Mouse (Mus musculus): ENCODE measurements at regions not wholly inside any gene's neighbourhood (a gene's known extent, or its start where the extent isn't known, plus 50 kb on each side); places are given as distances from the start of the nearest gene placed in this dataset.

- H3K27me3 ChIP-seq (ENCODE audit: control insufficient read depth in 1 of 2, insufficient read depth in 2 of 2, low read length in 2 of 2) = no peaks in the 10 kb centered on the region
- H3K4me1 ChIP-seq (ENCODE audit: control insufficient read depth in 1 of 2, insufficient read depth in 2 of 2, low read length in 2 of 2) = no peaks in the 10 kb centered on the region
- H3K27ac ChIP-seq (ENCODE audit: control insufficient read depth, low read depth, low read length) = no peak overlapping the region
- H3K9ac ChIP-seq (ENCODE audit: control insufficient read depth, low read depth, low read length, poor library complexity, severe bottlenecking) = no peak overlapping the region
- no peak for TF ChIP-seq BHLHE40 (IDR thresholded peaks at IDR 0.05; ENCODE audit: borderline replicate concordance, low read depth, low read length)
- H3K79me2 ChIP-seq (ENCODE audit: control insufficient read depth, insufficient read depth, low read length, poor library complexity) = no peaks in the 10 kb centered on the region
- H3K4me3 ChIP-seq (ENCODE audit: control insufficient read depth in 1 of 2, insufficient read depth in 1 of 2, low read depth in 2 of 2, low read length in 2 of 2) = no peak overlapping the region
- DNase-seq (ENCODE audit: low read depth, low spot score) = no peak
- H3K9me3 ChIP-seq (replicated peaks; ENCODE audit: insufficient read depth, low read length) = no peaks in the 10 kb centered on the region
- H3K36me3 ChIP-seq (ENCODE audit: control insufficient read depth in 1 of 2, insufficient read depth in 2 of 2, low read length in 2 of 2) = no peaks in the 10 kb centered on the region
These were observed 626.5 kb downstream of the Gsdmc2 start for GRCm38 (mm10) chr15:63218393-63219060.

GRCm38 (mm10) chr15:63205150-63205549 lies 639.8 kb downstream of the Gsdmc2 start:
- no peak overlapping the region for H3K9ac ChIP-seq (ENCODE audit: control insufficient read depth, low read depth, low read length, poor library complexity, severe bottlenecking)
- DNase-seq (ENCODE audit: low read depth, low spot score) = no peak
- H3K4me3 ChIP-seq (ENCODE audit: control insufficient read depth in 1 of 2, insufficient read depth in 1 of 2, low read depth in 2 of 2, low read length in 2 of 2) = no peak overlapping the region
- no peaks in the 10 kb centered on the region for H3K79me2 ChIP-seq (ENCODE audit: control insufficient read depth, insufficient read depth, low read length, poor library complexity)
- no peaks in the 10 kb centered on the region for H3K4me1 ChIP-seq (ENCODE audit: control insufficient read depth in 1 of 2, insufficient read depth in 2 of 2, low read length in 2 of 2)
- TF ChIP-seq ZNF384 (IDR thresholded peaks at IDR 0.05; ENCODE audit: low read depth, low read length) (no peak), CHD2 (IDR thresholded peaks at IDR 0.05; ENCODE audit: low read length) (no peak), POLR2A (IDR thresholded peaks at IDR 0.05; ENCODE audit: control insufficient read depth in 1 of 2, insufficient read depth in 1 of 2, low read depth in 1 of 2, low read length in 2 of 2, poor library complexity in 1 of 2) (no peak), TBP (IDR thresholded peaks at IDR 0.05; ENCODE audit: low read depth, low read length) (no peak), MEF2A (IDR thresholded peaks at IDR 0.05; ENCODE audit: extremely low read depth, insufficient replicate concordance, low read depth, low read length, poor library complexity, severe bottlenecking) (no peak), EP300 (IDR thresholded peaks at IDR 0.05; ENCODE audit: low read depth in 1 of 2, low read length in 2 of 2) (no peak), MAX (IDR thresholded peaks at IDR 0.05; ENCODE audit: low read length) (no peak), MYC (IDR thresholded peaks at IDR 0.05; ENCODE audit: low read depth, low read length) (no peak), BHLHE40 (IDR thresholded peaks at IDR 0.05; ENCODE audit: borderline replicate concordance, low read depth, low read length) (no peak), USF2 (IDR thresholded peaks at IDR 0.05; ENCODE audit: borderline replicate concordance in 1 of 2, insufficient read depth in 1 of 2, low read depth in 1 of 2, low read length in 2 of 2) (no peak), UBTF (IDR thresholded peaks at IDR 0.05; ENCODE audit: borderline replicate concordance, insufficient read depth, low read depth, low read length) (no peak), USF1 (IDR thresholded peaks at IDR 0.05; ENCODE audit: low read depth, low read length) (no peak), POLR2AphosphoS5 (IDR thresholded peaks at IDR 0.05; ENCODE audit: borderline replicate concordance, low read depth, low read length) (no peak), SIN3A (IDR thresholded peaks at IDR 0.05; ENCODE audit: low read length) (no peak), ELF1 (IDR thresholded peaks at IDR 0.05; ENCODE audit: low read depth, low read length) (no peak), ETS1 (IDR thresholded peaks at IDR 0.05; ENCODE audit: low read depth, low read length) (no peak)
- no peaks in the 10 kb centered on the region for H3K27me3 ChIP-seq (ENCODE audit: control insufficient read depth in 1 of 2, insufficient read depth in 2 of 2, low read length in 2 of 2)
- H3K27ac ChIP-seq (ENCODE audit: control insufficient read depth, low read depth, low read length) = no peak overlapping the region
- no peaks in the 10 kb centered on the region for H3K36me3 ChIP-seq (ENCODE audit: control insufficient read depth in 1 of 2, insufficient read depth in 2 of 2, low read length in 2 of 2)
- no peaks in the 10 kb centered on the region for H3K9me3 ChIP-seq (replicated peaks; ENCODE audit: insufficient read depth, low read length)
